Mouse (Mus musculus): Measurements from ENCODE around the gene Synm. TPM values are rescaled to one million over a fixed set of nuclear protein-coding genes. Genes with fewer than 3 reads are reported as not detected.

Synm gene
- polyA plus RNA-seq, 2 experiments = 0.58 to 1.2 TPM

DNA sequence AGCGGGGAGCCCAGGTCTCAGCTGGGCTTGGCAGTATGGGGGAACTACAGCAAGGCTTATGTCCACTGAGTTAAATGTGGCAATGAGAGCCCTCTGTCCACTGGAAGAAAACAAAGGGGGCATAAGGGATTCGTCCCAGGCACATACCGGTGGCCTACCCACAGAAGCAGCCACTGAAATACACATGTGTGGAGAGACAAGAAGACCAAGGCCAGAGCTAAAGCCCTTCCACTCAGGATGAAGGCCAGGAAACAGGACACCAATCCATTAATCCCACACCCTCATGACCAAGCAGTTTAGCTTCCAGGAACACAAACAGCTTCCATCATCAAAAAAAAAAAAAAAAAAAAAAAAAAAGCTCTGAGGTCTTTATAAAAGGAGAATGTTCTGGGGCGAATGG is 19.2 kb downstream of the Synm start:
- no peaks in the 10 kb centered on the region for H3K27me3 ChIP-seq (ENCODE audit: control insufficient read depth, insufficient read depth, low read length)
- H3K36me3 ChIP-seq (ENCODE audit: control insufficient read depth, insufficient read depth, low read length) = peaks cover under 1% of the 10 kb centered on the region; the same call in 1 of the 2 replicates
- no peak overlapping the region for H3K9ac ChIP-seq (ENCODE audit: low read depth, low read length, severe bottlenecking)
- H3K4me1 ChIP-seq (ENCODE audit: control insufficient read depth, insufficient read depth, low read length) = peaks cover 20% of the 10 kb centered on the region
- H3K4me3 ChIP-seq (replicated peaks; ENCODE audit: low read length) = no peak overlapping the region
- peak overlapping the region; percentile 53; the same call in 1 of the 2 replicates for H3K27ac ChIP-seq (replicated peaks; ENCODE audit: low read depth, low read length)
- ATAC-seq (ENCODE audit: low FRiP score, low read depth) = peak; percentile 58; the same call in 1 of the 2 replicates
- WGBS = 65% methylated on average over 4 of the region's 4 CpGs
- DNase-seq (ENCODE audit: low spot score) = no peak
- no peaks in the 10 kb centered on the region for H3K9me3 ChIP-seq (ENCODE audit: control insufficient read depth, low read length)
- H3K4me2 ChIP-seq (replicated peaks; ENCODE audit: low read depth, low read length, severe bottlenecking) = no peak overlapping the region
- no peak for TF ChIP-seq POLR2A (IDR thresholded peaks at IDR 0.05; ENCODE audit: borderline replicate concordance, extremely low read depth, insufficient read depth, insufficient read length)

DNA sequence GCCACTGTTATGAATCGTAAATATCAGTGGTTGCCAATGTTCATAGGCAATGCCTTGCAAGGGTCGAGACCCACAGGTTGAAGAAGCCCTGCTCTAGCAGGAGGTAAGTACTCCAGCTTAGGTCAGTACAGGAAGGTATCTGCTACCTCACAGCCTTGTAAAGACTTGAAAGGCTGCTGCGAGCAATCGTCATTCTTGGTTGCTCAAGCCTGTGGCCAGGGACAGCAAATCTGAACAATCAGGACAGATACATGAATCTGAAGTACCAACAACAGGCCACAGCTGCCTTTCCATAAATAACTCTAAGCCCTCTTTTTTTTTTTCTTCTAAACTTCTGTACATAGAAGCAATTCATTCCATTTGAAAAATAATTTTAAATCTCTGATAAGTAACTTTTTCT is 27.3 kb downstream of the Synm start:
- no peak overlapping the region for H3K9ac ChIP-seq (ENCODE audit: low read depth, low read length, severe bottlenecking)
- H3K4me3 ChIP-seq (replicated peaks; ENCODE audit: low read length) = no peak overlapping the region
- WGBS = 75% methylated on average over 4 of the region's 4 CpGs
- no peaks in the 10 kb centered on the region for H3K27me3 ChIP-seq (ENCODE audit: control insufficient read depth, insufficient read depth, low read length)
- peaks cover 15% of the 10 kb centered on the region for H3K36me3 ChIP-seq (ENCODE audit: control insufficient read depth, insufficient read depth, low read length)
- no peak overlapping the region for H3K4me2 ChIP-seq (replicated peaks; ENCODE audit: low read depth, low read length, severe bottlenecking)
- no peaks in the 10 kb centered on the region for H3K9me3 ChIP-seq (ENCODE audit: control insufficient read depth, low read length)
- no peak overlapping the region for H3K27ac ChIP-seq (replicated peaks; ENCODE audit: low read depth, low read length)
- no peak for TF ChIP-seq POLR2A (IDR thresholded peaks at IDR 0.05; ENCODE audit: borderline replicate concordance, extremely low read depth, insufficient read depth, insufficient read length)
- no peak for DNase-seq (ENCODE audit: low spot score)
- ATAC-seq (ENCODE audit: low FRiP score, low read depth) = no peak
- H3K4me1 ChIP-seq (ENCODE audit: control insufficient read depth, insufficient read depth, low read length) = peaks cover 3% of the 10 kb centered on the region

DNA sequence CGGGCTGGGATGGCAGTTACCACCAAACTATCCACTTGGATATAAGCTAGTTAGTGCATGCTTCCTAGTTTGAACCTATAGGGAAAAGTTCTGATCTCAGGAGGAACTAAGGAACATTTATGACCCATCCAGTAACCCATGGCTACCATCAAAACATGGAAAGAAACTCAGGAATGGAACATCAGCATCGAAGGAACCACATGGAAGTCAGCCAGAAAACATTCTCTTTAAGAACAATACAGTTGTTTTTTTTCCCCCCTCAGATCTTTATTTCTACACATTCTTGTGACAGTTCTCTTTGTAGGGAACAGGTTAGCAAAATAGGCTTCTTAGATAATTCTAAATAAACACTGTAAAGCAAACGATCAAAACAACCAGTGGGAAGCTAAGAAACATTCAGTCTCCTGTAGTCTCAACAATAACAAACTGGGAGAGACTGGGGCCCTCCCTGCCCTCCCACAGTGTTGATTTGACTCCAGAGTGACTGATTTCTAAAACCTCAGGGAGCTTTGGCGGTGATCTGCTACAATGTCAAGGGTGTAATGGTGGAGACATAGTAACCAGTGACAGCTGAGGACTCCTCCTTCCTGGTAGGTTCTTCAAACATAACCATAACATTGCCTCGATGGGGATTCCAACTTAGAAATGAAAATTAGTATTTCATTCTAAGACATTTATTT is 29.0 kb downstream of the Synm start:
- peak; percentile 51 for DNase-seq (ENCODE audit: low spot score)
- no peak overlapping the region for H3K27ac ChIP-seq (replicated peaks; ENCODE audit: low read depth, low read length)
- no peaks in the 10 kb centered on the region for H3K9me3 ChIP-seq (ENCODE audit: control insufficient read depth, low read length)
- H3K9ac ChIP-seq (ENCODE audit: low read depth, low read length, severe bottlenecking) = no peak overlapping the region
- no peak for TF ChIP-seq POLR2A (IDR thresholded peaks at IDR 0.05; ENCODE audit: borderline replicate concordance, extremely low read depth, insufficient read depth, insufficient read length)
- H3K36me3 ChIP-seq (ENCODE audit: control insufficient read depth, insufficient read depth, low read length) = peaks cover 32% of the 10 kb centered on the region
- ATAC-seq (ENCODE audit: low FRiP score, low read depth) = no peak
- H3K4me1 ChIP-seq (ENCODE audit: control insufficient read depth, insufficient read depth, low read length) = no peaks in the 10 kb centered on the region; the same call in 1 of the 2 replicates
- no peak overlapping the region for H3K4me3 ChIP-seq (replicated peaks; ENCODE audit: low read length)
- H3K4me2 ChIP-seq (replicated peaks; ENCODE audit: low read depth, low read length, severe bottlenecking) = no peak overlapping the region
- 74% methylated on average over 5 of the region's 5 CpGs for WGBS
- no peaks in the 10 kb centered on the region for H3K27me3 ChIP-seq (ENCODE audit: control insufficient read depth, insufficient read depth, low read length)

DNA sequence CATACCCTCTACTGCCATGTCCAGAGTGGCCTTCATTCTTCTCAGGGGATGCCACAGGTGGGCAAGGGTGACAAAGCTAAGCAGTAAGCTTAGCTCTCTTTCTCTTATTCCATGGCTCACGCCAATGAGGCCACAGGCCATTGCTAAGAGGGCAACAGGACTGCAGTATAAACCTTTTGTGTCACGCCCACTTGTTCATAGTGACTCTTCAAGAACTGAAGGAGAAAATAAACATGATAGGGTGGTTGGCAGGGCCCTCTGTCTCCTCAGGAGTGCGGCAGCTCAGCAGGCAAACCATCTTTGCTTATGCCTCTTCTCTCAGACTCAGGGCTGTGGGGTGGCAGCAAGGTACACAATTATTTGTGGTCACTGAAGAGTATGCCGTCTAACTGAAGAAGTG is 30.7 kb downstream of the Synm start:
- Histone ChIP-seq H3K4me2 (replicated peaks; ENCODE audit: low read depth, low read length, severe bottlenecking) (no peak overlapping the region), H3K4me1 (ENCODE audit: control insufficient read depth, insufficient read depth, low read length) (no peaks in the 10 kb centered on the region; the same call in 1 of the 2 replicates), H3K27me3 (ENCODE audit: control insufficient read depth, insufficient read depth, low read length) (no peaks in the 10 kb centered on the region), H3K4me3 (replicated peaks; ENCODE audit: low read length) (no peak overlapping the region), H3K9me3 (ENCODE audit: control insufficient read depth, low read length) (no peaks in the 10 kb centered on the region), H3K9ac (ENCODE audit: low read depth, low read length, severe bottlenecking) (no peak overlapping the region), H3K27ac (replicated peaks; ENCODE audit: low read depth, low read length) (no peak overlapping the region), H3K36me3 (ENCODE audit: control insufficient read depth, insufficient read depth, low read length) (peaks cover 45% of the 10 kb centered on the region)
- DNase-seq (ENCODE audit: low spot score) (no peak), ATAC-seq (ENCODE audit: low FRiP score, low read depth) (no peak)
- 91% methylated on average over 4 of the region's 4 CpGs for WGBS
- no peak for TF ChIP-seq POLR2A (IDR thresholded peaks at IDR 0.05; ENCODE audit: borderline replicate concordance, extremely low read depth, insufficient read depth, insufficient read length)

DNA sequence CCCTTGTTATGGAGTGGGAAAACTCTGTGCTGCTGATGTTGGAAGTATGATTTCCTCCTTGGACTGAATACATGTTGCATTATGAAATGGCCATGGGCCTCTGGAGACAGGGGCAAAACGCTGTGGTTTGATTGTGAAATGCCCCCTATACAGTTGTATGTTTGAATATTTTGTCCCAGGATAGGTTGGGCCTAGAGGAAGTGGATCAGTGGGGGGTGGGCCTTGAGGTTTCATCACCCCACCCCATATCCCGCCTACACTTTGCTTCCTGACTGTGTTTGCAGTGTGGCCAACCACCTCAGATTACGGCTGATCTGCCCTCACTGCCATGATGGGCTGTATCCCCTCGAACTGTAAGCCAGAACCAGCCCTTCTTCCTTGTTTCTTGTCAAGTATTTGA is 31.3 kb downstream of the Synm start:
- Histone ChIP-seq H3K36me3 (ENCODE audit: control insufficient read depth, insufficient read depth, low read length) (peaks cover 48% of the 10 kb centered on the region), H3K9ac (ENCODE audit: low read depth, low read length, severe bottlenecking) (no peak overlapping the region), H3K4me3 (replicated peaks; ENCODE audit: low read length) (no peak overlapping the region), H3K4me1 (ENCODE audit: control insufficient read depth, insufficient read depth, low read length) (no peaks in the 10 kb centered on the region; the same call in 1 of the 2 replicates), H3K27me3 (ENCODE audit: control insufficient read depth, insufficient read depth, low read length) (no peaks in the 10 kb centered on the region), H3K4me2 (replicated peaks; ENCODE audit: low read depth, low read length, severe bottlenecking) (no peak overlapping the region), H3K27ac (replicated peaks; ENCODE audit: low read depth, low read length) (no peak overlapping the region), H3K9me3 (ENCODE audit: control insufficient read depth, low read length) (no peaks in the 10 kb centered on the region)
- no peak for TF ChIP-seq POLR2A (IDR thresholded peaks at IDR 0.05; ENCODE audit: borderline replicate concordance, extremely low read depth, insufficient read depth, insufficient read length)
- WGBS = 91% methylated on average over 4 of the region's 4 CpGs
- ATAC-seq (ENCODE audit: low FRiP score, low read depth) (no peak), DNase-seq (ENCODE audit: low spot score) (no peak)

Measured in limb, embryonic 14.5 days (tissue).